26 mouse cellular contexts compared by ENCODE assay signal in the genomic region with DNA sequence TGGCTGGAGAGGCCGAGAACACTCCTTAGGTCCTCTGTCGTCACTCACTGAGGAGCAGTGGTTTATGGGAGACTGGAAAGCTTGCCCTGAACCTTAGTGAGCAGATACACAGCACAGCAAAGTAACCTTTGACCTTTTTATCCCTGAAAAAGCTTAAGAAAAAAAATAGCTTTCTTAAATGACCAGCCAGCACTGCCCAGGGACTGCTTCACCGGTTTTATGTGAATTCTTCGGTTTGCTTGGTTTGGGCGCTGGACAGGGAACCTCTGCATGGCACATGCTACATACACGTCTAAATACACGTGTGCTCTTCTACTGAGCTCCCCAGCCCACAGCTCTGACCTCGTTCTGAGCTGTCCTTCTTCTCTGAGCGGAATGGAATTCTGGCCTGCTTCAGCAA. TPM values are rescaled to one million over a fixed set of nuclear protein-coding genes. Genes with fewer than 3 reads are reported as not detected.
DNase-seq lines count a peak whose midpoint lies in the region; ATAC-seq lines count a peak whose summit lies in the region.
"Had no signal": no experiment of that assay in that cellular context is flagged by ENCODE, and none has a peak within 500 bp of the region (broad histone marks: within the 10 kb centered on the region; RNA-seq: fewer than 3 reads in every experiment).

No protein-coding gene starts in this region.

- intact Hi-C loops in heart, postnatal 14 days (cut with DNase I): no loop called here

- peaks cover 7% of the 10 kb centered on the region; the same call in 1 of the 2 replicates for H3K27me3 ChIP-seq in heart, embryonic 10.5 days (ENCODE audit: insufficient read depth, poor library complexity, severe bottlenecking)
- H3K27me3 ChIP-seq in kidney, embryonic 15.5 days: no peaks in the 10 kb centered on the region
- H3K27me3 ChIP-seq in limb, embryonic 10.5 days (ENCODE audit: low read depth, poor library complexity, severe bottlenecking): 0 out of 2 replicates have a peak, but pooled peaks cover 4% of the 10 kb centered on the region
- H3K27me3 ChIP-seq: embryonic facial prominence, embryonic 13.5 days; heart, embryonic 12.5 days; liver, embryonic 15.5 days had no signal

- H3K9me3 ChIP-seq in heart, embryonic 10.5 days: no peaks in the 10 kb centered on the region
- no peaks in the 10 kb centered on the region for H3K9me3 ChIP-seq in kidney, embryonic 15.5 days (replicated peaks)
- no peaks in the 10 kb centered on the region for H3K9me3 ChIP-seq in limb, embryonic 10.5 days (replicated peaks)
- H3K9me3 ChIP-seq: embryonic facial prominence, embryonic 13.5 days; forebrain, embryonic 10.5 days; heart, embryonic 12.5 days; liver, embryonic 15.5 days had no signal

- no peak overlapping the region for H3K4me3 ChIP-seq in heart, embryonic 10.5 days
- H3K4me3 ChIP-seq in kidney, embryonic 15.5 days (replicated peaks): no peak overlapping the region
- H3K4me3 ChIP-seq in limb, embryonic 10.5 days: no peak overlapping the region
- H3K4me3 ChIP-seq: embryonic facial prominence, embryonic 13.5 days; forebrain, embryonic 10.5 days; heart, embryonic 12.5 days; layer of hippocampus, adult 2 months; liver, embryonic 15.5 days had no signal

- no peak overlapping the region for H3K9ac ChIP-seq in kidney, embryonic 15.5 days
- H3K9ac ChIP-seq: embryonic facial prominence, embryonic 13.5 days; heart, embryonic 12.5 days; hindbrain, embryonic 14.5 days; liver, embryonic 15.5 days; lung, embryonic 14.5 days had no signal

- no peaks in the 10 kb centered on the region for H3K36me3 ChIP-seq in heart, embryonic 10.5 days
- H3K36me3 ChIP-seq in kidney, embryonic 15.5 days: no peaks in the 10 kb centered on the region
- H3K36me3 ChIP-seq in limb, embryonic 10.5 days: no peaks in the 10 kb centered on the region
- H3K36me3 ChIP-seq: embryonic facial prominence, embryonic 13.5 days; forebrain, embryonic 10.5 days; heart, embryonic 12.5 days; liver, embryonic 15.5 days had no signal

- ATAC-seq in kidney, embryonic 15.5 days (replicated peaks; ENCODE audit: low FRiP score): no peak
- ATAC-seq: CD4-positive, CD25-positive, alpha-beta regulatory T cell, adult 4 months; intestine, postnatal 0 days had no signal

- DNase-seq in heart, embryonic 10.5 days (ENCODE audit: low spot score): no peak
- no peak for DNase-seq in heart, postnatal 14 days
- peak; percentile 37 for DNase-seq in kidney, adult 8-10 months
- no peak for DNase-seq in limb, embryonic 10.5 days (ENCODE audit: low spot score)
- DNase-seq in liver: no peak
- DNase-seq in lung, postnatal 4 days: no peak
- DNase-seq: adrenal gland, postnatal 14 days; cerebellum, adult 11 months; cerebellum, adult 9-10 months; cerebellum, postnatal 36 days; gastrocnemius, postnatal 36 days; heart, adult 18-20 months; left cerebral cortex, postnatal 4 days; lung, embryonic 14.5 days; lung, postnatal 36 days; midbrain, embryonic 14.5 days; thymus, adult 2 months had no signal

- WGBS in heart, embryonic 10.5 days: 67% methylated on average over 9 of the region's 9 CpGs
- WGBS in kidney, embryonic 15.5 days: 41% methylated on average over 9 of the region's 9 CpGs
- WGBS in limb, embryonic 10.5 days: 69% methylated on average over 9 of the region's 9 CpGs

- H3K4me2 ChIP-seq in kidney, embryonic 15.5 days: no peak overlapping the region
- H3K4me2 ChIP-seq: embryonic facial prominence, embryonic 13.5 days; heart, embryonic 12.5 days; hindbrain, embryonic 14.5 days; liver, embryonic 15.5 days; lung, embryonic 14.5 days had no signal

- H3K4me1 ChIP-seq in heart, embryonic 10.5 days: peaks cover 74% of the 10 kb centered on the region
- peaks cover 86% of the 10 kb centered on the region for H3K4me1 ChIP-seq in kidney, embryonic 15.5 days
- H3K4me1 ChIP-seq in limb, embryonic 10.5 days: peaks cover 88% of the 10 kb centered on the region
- H3K4me1 ChIP-seq: liver, embryonic 15.5 days had no signal

- peak overlapping the region; percentile 57; the same call in 1 of the 2 replicates for H3K27ac ChIP-seq in heart, embryonic 10.5 days
- H3K27ac ChIP-seq in kidney, embryonic 15.5 days: peak overlapping the region; percentile 69
- H3K27ac ChIP-seq in limb, embryonic 10.5 days: peak overlapping the region; percentile 42
- H3K27ac ChIP-seq: embryonic facial prominence, embryonic 13.5 days; hindbrain, embryonic 14.5 days; layer of hippocampus, adult 2 months; liver, embryonic 15.5 days had no signal

RNA-seq across cellular contexts. Expression of gene Errfi1, which starts 31.1 kb away (rescaled TPM):
- 15.3 and 25.7 TPM in 2 replicates for polyA plus RNA-seq in heart, embryonic 10.5 days (2016; fragmentation: Nextera tagmentation; extraction: Ambion mirVana)
- total RNA-seq in heart, postnatal 14 days (2021): 10 to 100 TPM; 38.4 to 44.5 TPM
- 29.3 and 34.2 TPM in 2 replicates for polyA plus RNA-seq in kidney, embryonic 15.5 days (2015; fragmentation: Nextera tagmentation; extraction: Ambion mirVana)
- 25.2 and 25.9 TPM in 2 replicates for polyA plus RNA-seq in limb, embryonic 10.5 days (2016; fragmentation: Nextera tagmentation; extraction: Ambion mirVana)

Comparison
In these comparisons a context has a peak if more than half of its experiments do, and no peak if none do; other contexts are left out.
1. DNase-seq: peak in kidney, adult 8-10 months (2 of 2); none in heart, embryonic 10.5 days (single experiment), heart, postnatal 14 days (0 of 2), limb, embryonic 10.5 days (single experiment), liver (single experiment) and lung, postnatal 4 days (0 of 2).
2. Peak in every context shown above with its lines, with median percentiles within 50 percentile points of each other: H3K27ac ChIP-seq.